Mouse (Mus musculus) midbrain, embryonic 10.5 days (tissue): ENCODE measurements around the gene Dhfr. TPM values are rescaled to one million over a fixed set of nuclear protein-coding genes. Genes with fewer than 3 reads are reported as not detected.

Experiments used
- DNase-seq: peaks from one replicate; pipeline ENCODE4 v3.0.0-alpha.2; 2017; ENCODE audit warnings: low spot score
- H3K27ac ChIP-seq: fragments of 300-500 bp; sonication (generic); replicated peaks from 2 replicates; pipeline ENCODE4 v1.5.1; 2016; ENCODE audit warnings: mild to moderate bottlenecking
- H3K27me3 ChIP-seq: fragments of 300-500 bp; sonication (generic); 2 replicates; pipeline ENCODE4 v1.6.1; 2016; ENCODE audit warnings: low read depth, mild to moderate bottlenecking; ENCODE audit not compliant: poor library complexity, severe bottlenecking
- H3K36me3 ChIP-seq: fragments of 300-500 bp; sonication (generic); 2 replicates; pipeline ENCODE4 v1.6.1; 2016; ENCODE audit warnings: mild to moderate bottlenecking, moderate library complexity
- H3K4me1 ChIP-seq: fragments of 300-500 bp; sonication (generic); 2 replicates; pipeline ENCODE4 v1.6.1; 2016
- H3K4me3 ChIP-seq: fragments of 300-500 bp; sonication (generic); 2 replicates; pipeline ENCODE4 v1.5.1; 2016; ENCODE audit warnings: mild to moderate bottlenecking, moderate library complexity
- H3K9me3 ChIP-seq: fragments of 300-500 bp; sonication (generic); replicated peaks from 2 replicates; pipeline ENCODE4 v1.6.1; 2016; ENCODE audit warnings: mild to moderate bottlenecking
- WGBS: fragments of 180-500 bp; shearing (Covaris S2); methylation state at CpG from one replicate; pipeline ENCODE4 v1.1.7; 2016; 5-methylcytosine and 5-hydroxymethylcytosine counted together
- polyA plus RNA-seq: library from polyadenylated mRNA; unstranded; fragments of >200 nt; fragmentation: Nextera tagmentation; extraction: Ambion mirVana; gene quantifications from 2 replicates; pipeline ENCODE4 v1.2.1, GENCODE M21; 2016

Gene Dhfr
- 24.9 and 28.5 TPM in 2 replicates for polyA plus RNA-seq

DNA sequence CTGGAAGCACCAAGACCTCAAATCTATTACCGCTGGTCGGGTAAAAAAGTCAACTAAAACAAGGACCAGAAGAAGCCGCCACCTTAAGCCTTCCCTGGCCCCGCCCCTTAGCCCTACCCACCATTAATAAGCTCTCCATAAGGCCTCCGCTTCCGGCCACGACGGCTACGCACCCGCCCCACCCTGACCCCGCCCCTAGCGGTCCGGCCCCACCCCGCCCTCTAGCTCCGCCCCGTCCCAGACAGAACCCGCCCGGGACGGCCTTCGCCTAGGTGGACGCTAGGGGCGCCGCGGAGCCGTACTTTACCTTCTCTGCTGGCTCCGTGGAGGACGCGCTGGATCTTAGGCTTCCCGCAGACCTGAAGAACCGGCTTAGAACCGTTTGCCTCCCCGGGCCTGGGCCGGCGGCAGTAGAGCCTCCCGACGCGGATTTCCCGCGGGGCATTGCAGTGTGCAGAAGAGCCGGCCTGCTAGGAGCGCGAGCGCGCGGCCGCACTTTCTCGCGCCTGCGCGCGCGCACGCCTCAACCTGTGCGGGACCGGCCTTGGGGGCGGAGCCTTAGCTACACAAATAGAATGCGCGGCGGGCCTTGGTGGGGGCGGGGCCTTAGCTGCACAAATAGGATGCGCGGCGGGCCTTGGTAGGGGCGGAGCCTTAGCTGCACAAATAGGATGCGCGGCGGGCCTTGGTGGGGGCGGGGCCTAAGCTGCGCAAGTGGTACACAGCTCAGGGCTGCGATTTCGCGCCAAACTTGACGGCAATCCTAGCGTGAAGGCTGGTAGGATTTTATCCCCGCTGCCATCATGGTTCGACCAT is at the start of gene Dhfr, which contains the start of gene Msh3:
Dhfr (plus strand) TSS at position 271 of the 816 bp plus-strand sequence.
Msh3 (minus strand) TSS at position 548 of the 816 bp plus-strand sequence.
- WGBS: under 1% methylated on average over 72 of the region's 76 CpGs
- H3K4me3 ChIP-seq: peak within 1 kb of the TSS; percentile 83
- H3K4me1 ChIP-seq: peaks cover 34% of the 10 kb centered on the region
- peak within 1 kb of the TSS; percentile 96 for H3K27ac ChIP-seq
- peak; percentile 100 for DNase-seq
- H3K36me3 ChIP-seq: peaks cover 57% of the 10 kb centered on the region
- no peaks in the 10 kb centered on the region for H3K27me3 ChIP-seq
- H3K9me3 ChIP-seq: no peaks in the 10 kb centered on the region

DNA sequence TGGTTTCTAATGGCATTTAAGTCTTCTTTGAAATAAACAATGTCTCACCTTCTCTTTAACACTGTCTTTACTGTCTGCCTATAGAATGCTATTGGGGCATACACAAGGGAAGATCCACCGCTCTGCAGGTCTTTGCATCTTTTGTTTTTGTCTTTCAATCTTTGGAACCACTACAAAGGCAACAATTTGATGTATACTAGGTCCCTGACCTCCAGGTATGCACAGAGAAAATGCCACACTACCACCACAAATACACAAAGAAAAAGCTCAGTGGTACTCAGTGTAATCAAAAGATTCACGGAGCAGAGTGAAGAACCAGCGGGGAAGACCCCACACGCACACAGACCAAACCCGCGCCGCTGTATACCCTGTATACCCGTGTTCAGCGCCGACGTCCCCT is 48.8 kb upstream of the Dhfr start, which contains the start of gene Gm20379:
Gm20379 (plus strand) TSS at position 301 of the 400 bp plus-strand sequence.
- Histone ChIP-seq H3K27ac (no peak within 1 kb of the TSS), H3K4me3 (no peak within 1 kb of the TSS), H3K36me3 (peaks cover 54% of the 10 kb centered on the region), H3K4me1 (no peaks in the 10 kb centered on the region), H3K27me3 (no peaks in the 10 kb centered on the region), H3K9me3 (no peaks in the 10 kb centered on the region)
- 96% methylated on average over 11 of the region's 11 CpGs for WGBS
- no peak for DNase-seq

- no peak overlapping the region for H3K4me3 ChIP-seq
- no peaks in the 10 kb centered on the region for H3K27me3 ChIP-seq
- no peak overlapping the region for H3K27ac ChIP-seq
- DNase-seq: no peak
- peaks cover 52% of the 10 kb centered on the region for H3K36me3 ChIP-seq
- no peaks in the 10 kb centered on the region for H3K9me3 ChIP-seq
- no peaks in the 10 kb centered on the region for H3K4me1 ChIP-seq
- 88% methylated on average over 5 of the region's 5 CpGs for WGBS
These were observed 39.9 kb upstream of the Dhfr start for GRCm38 (mm10) chr13:92314613-92315012.

- H3K9me3 ChIP-seq: no peaks in the 10 kb centered on the region
- no peak for DNase-seq
- H3K4me3 ChIP-seq: no peak overlapping the region
- H3K36me3 ChIP-seq: peaks cover 57% of the 10 kb centered on the region
- no peak overlapping the region for H3K27ac ChIP-seq
- no peaks in the 10 kb centered on the region for H3K27me3 ChIP-seq
- H3K4me1 ChIP-seq: no peaks in the 10 kb centered on the region
- 90% methylated on average over 5 of the region's 5 CpGs for WGBS
These were observed 33.8 kb upstream of the Dhfr start for GRCm38 (mm10) chr13:92320770-92321169.

GRCm38 (mm10) chr13:92326030-92326429 is 28.5 kb upstream of the Dhfr start:
- WGBS: 84% methylated on average over 5 of the region's 5 CpGs
- peaks cover 44% of the 10 kb centered on the region for H3K36me3 ChIP-seq
- no peak overlapping the region for H3K4me3 ChIP-seq
- no peak overlapping the region for H3K27ac ChIP-seq
- no peak for DNase-seq
- no peaks in the 10 kb centered on the region for H3K27me3 ChIP-seq
- no peaks in the 10 kb centered on the region for H3K9me3 ChIP-seq
- H3K4me1 ChIP-seq: no peaks in the 10 kb centered on the region

DNA sequence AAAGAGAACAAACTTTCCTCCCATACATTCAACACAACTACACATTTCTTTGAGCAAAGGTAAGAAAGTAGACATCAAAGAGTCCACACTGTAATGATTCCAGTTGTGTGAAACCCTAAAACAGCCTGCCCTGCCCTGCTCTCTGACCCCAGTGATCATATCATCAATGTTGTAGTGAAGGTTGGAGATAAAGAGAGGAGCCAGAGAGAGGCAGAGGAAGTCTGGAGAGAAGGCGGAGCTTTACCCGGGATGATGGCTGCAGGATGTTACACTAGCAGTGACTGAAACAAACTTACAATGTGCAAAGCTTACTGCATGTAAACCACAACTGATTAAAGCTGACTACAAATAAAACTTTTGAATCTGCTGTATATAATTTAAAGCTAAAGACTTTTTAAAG is 26.5 kb upstream of the Dhfr start:
- WGBS: 94% methylated on average over 2 of the region's 2 CpGs
- peaks cover 37% of the 10 kb centered on the region for H3K36me3 ChIP-seq
- DNase-seq: no peak
- H3K9me3 ChIP-seq: no peaks in the 10 kb centered on the region
- H3K27ac ChIP-seq: no peak overlapping the region
- H3K27me3 ChIP-seq: no peaks in the 10 kb centered on the region
- no peak overlapping the region for H3K4me3 ChIP-seq
- H3K4me1 ChIP-seq: no peaks in the 10 kb centered on the region

GRCm38 (mm10) chr13:92330621-92331020 is 23.9 kb upstream of the Dhfr start:
- no peaks in the 10 kb centered on the region for H3K27me3 ChIP-seq
- peaks cover 43% of the 10 kb centered on the region for H3K36me3 ChIP-seq
- no peak overlapping the region for H3K4me3 ChIP-seq
- H3K27ac ChIP-seq: no peak overlapping the region
- no peaks in the 10 kb centered on the region for H3K9me3 ChIP-seq
- no peak for DNase-seq
- no peaks in the 10 kb centered on the region for H3K4me1 ChIP-seq
- 88% methylated on average over 3 of the region's 3 CpGs for WGBS

DNA sequence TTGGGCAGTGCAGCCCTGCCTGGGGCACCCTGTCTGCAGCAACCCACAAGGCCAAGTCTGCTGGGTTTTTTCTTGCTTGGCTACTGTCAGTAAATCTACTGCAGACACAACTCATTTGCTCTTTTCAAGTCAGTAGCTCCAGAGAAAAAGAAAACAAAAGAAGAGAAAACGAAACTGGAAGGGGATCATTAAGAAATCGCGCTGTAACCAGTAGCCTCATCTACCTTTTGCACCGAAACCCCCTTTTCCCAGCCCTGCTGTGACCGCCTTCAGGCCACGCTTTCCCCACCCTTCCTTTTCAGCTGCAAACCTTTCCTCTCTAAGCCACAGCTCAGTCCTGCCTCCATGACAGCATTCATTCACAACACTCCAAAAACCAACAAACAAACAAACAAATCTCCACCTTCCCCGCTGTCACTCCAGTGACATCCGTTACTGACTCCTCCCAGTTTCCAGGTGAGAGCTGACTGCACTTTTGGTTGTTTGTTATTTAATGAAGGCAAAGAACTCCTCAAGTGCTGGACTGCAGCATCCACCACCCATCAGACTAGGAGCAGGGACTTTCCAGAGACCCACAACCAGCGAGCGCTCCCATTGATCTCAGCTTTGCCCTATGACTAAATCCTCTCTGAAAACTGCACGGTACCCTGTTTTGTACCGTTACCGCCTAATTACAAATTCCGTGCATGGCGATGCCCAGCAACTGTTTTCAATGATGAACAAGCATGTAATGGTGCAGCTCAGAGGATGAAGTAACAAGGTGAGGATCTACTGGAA is 22.2 kb upstream of the Dhfr start:
- Histone ChIP-seq H3K4me1 (no peaks in the 10 kb centered on the region), H3K36me3 (peaks cover 48% of the 10 kb centered on the region), H3K4me3 (no peak overlapping the region), H3K27me3 (no peaks in the 10 kb centered on the region), H3K27ac (no peak overlapping the region), H3K9me3 (no peaks in the 10 kb centered on the region)
- WGBS: 91% methylated on average over 15 of the region's 15 CpGs
- no peak for DNase-seq

DNA sequence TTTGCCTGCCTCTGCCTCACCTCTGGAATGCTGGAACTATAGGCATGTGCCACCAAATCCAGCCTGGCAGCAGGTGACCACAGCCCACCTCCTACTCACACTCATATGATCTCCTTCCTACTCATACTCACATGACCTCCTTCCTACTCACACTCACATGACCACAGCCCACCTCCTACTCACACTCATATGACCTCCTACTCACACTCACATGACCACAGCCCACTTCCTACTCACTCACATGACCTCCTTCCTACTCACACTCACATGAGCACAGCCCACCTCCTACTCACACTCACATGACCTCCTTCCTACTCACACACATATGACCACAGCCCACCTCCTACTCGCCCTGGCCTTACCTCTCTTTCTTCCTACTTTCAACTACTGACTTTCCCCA is 17.7 kb upstream of the Dhfr start:
- WGBS: 89% methylated on average over 1 of the region's 1 CpGs
- no peaks in the 10 kb centered on the region for H3K4me1 ChIP-seq
- no peaks in the 10 kb centered on the region for H3K27me3 ChIP-seq
- H3K27ac ChIP-seq: no peak overlapping the region
- no peak overlapping the region for H3K4me3 ChIP-seq
- no peak for DNase-seq
- H3K36me3 ChIP-seq: peaks cover 65% of the 10 kb centered on the region
- no peaks in the 10 kb centered on the region for H3K9me3 ChIP-seq

- Histone ChIP-seq H3K36me3 (peaks cover 72% of the 10 kb centered on the region), H3K27ac (no peak overlapping the region), H3K9me3 (no peaks in the 10 kb centered on the region), H3K4me1 (no peaks in the 10 kb centered on the region), H3K27me3 (no peaks in the 10 kb centered on the region), H3K4me3 (no peak overlapping the region)
- no peak for DNase-seq
- 91% methylated on average over 6 of the region's 6 CpGs for WGBS
These were observed 16.6 kb upstream of the Dhfr start for GRCm38 (mm10) chr13:92337773-92338462.

DNA sequence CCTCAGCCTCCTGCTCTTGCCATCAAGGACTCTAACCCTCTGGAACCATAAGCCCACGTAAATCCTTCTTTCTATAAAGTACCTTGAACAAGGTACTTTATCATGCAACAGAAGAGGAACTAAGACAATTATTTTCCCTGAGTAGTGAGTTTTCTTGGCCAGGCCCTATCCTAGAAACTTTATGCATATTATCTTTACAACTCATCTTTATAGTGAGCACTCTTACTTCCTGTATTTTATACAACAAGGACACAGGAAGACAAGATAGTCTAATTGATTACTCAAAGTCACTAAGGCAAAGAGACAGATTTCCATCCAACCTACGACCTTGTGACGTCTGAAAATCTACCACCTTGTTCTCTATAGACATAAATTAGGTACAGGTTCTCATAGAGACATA is 14.7 kb upstream of the Dhfr start:
- 94% methylated on average over 3 of the region's 3 CpGs for WGBS
- Histone ChIP-seq H3K27ac (no peak overlapping the region), H3K36me3 (peaks cover 78% of the 10 kb centered on the region), H3K9me3 (no peaks in the 10 kb centered on the region), H3K4me3 (no peak overlapping the region), H3K27me3 (no peaks in the 10 kb centered on the region), H3K4me1 (no peaks in the 10 kb centered on the region)
- DNase-seq: no peak

DNA sequence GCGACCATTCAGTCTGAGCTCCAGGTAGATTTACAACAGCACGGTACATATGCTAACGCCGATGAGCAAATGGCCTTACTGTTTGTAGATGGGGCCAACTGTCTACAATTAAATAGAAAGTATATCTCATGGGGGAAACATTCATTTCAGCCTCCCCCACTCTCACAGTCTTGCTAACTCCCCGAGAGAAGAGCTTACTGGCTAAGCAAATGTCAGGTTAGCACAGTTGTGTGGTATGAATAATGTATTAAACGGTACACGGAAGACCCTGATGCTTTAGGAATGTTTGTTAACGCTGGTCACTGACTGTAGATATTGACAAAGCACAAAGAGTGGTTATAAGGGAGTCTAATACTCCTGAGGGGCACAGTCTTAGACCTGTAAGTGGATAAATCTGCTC is 10.5 kb upstream of the Dhfr start:
- WGBS: 96% methylated on average over 8 of the region's 8 CpGs
- peaks cover 90% of the 10 kb centered on the region for H3K36me3 ChIP-seq
- H3K27ac ChIP-seq: no peak overlapping the region
- DNase-seq: no peak
- no peak overlapping the region for H3K4me3 ChIP-seq
- no peaks in the 10 kb centered on the region for H3K9me3 ChIP-seq
- H3K27me3 ChIP-seq: no peaks in the 10 kb centered on the region
- no peaks in the 10 kb centered on the region for H3K4me1 ChIP-seq
